Mouse (Mus musculus): ENCODE results near the gene Slc25a1. TPM values are rescaled to one million over a fixed set of nuclear protein-coding genes. Genes with fewer than 3 reads are reported as not detected.

Slc25a1 gene
- polyA plus RNA-seq, 1 experiment, result 59.4 TPM

DNA sequence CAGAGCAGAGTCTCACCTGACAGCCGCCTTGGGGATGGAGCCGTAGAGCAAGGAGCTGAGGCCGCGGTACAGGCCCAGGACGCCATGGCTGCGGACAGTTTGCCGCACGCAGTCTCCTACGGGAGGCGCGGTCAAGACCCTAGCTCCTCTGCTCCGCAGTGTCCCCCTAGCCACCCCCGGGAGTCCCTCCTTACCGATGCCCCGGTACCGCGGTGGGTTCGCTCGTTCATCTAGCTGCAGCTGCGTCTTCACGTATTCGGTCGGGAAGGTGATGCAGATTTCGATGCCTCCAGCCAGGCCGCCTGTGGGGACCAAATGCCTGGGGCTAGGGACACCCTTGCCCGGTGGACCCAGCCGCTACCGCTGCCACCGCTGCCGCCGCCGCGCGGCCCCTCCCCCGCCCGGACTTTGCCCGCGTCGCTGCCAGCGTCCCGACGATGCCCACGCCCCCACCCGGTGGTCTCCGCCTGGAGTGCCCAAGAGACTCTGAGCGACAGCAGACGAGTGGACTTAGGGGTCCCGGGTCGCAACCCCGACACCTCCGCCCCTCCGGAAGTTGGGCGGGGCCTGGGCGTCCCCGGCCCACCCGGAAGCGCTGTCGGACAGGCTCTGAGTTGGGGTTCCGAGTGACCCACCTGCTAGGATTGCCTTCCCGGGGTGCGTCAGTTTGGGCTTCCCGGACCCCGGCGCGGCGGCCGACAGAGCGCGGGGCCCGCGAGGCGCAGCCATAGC, 502 bp downstream of the Slc25a1 start:
- Histone ChIP-seq H3K4me3 (ENCODE audit: insufficient read depth, low read length) (peak overlapping the region; percentile 74), H3K27ac (ENCODE audit: insufficient read depth, low read depth, low read length) (peak overlapping the region; percentile 81), H3K4me1 (ENCODE audit: control insufficient read depth, insufficient read depth, low read length) (peaks cover 8% of the 10 kb centered on the region)
- TF ChIP-seq POLR2A (IDR thresholded peaks at IDR 0.05; ENCODE audit: borderline replicate concordance, low read depth, low read length) (no peak), CTCF (IDR thresholded peaks at IDR 0.05; ENCODE audit: low read depth, low read length) (no peak)

DNA sequence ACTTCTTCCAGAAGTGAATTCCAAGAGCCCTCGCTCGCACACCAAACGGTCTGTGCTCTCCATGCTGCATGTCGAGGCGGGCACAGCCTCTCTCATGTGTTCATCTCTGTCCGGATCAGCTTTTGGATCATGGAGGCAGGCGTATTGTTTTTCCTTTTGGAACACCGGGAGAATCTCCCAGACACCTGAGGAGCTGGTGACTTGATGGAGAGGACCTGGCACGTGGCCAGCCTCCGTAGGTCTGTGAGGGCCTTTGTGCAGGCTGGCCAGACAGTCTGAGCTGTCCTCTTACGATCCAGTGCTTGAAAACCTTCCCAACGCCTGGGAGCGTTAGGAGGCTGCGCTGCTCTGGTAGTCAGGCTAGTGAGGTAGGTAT, 5.9 kb downstream of the Slc25a1 start:
- TF ChIP-seq CTCF (IDR thresholded peaks at IDR 0.05; ENCODE audit: low read depth, low read length) (no peak), POLR2A (IDR thresholded peaks at IDR 0.05; ENCODE audit: borderline replicate concordance, low read depth, low read length) (0 out of 2 replicates have a peak, but pooled peaks have one; percentile 20)
- H3K4me1 ChIP-seq (ENCODE audit: control insufficient read depth, insufficient read depth, low read length), result peaks cover 10% of the 10 kb centered on the region; the same call in 1 of the 2 replicates
- peak overlapping the region; percentile 44 for H3K27ac ChIP-seq (ENCODE audit: insufficient read depth, low read depth, low read length)
- peak overlapping the region; percentile 88 for H3K4me3 ChIP-seq (ENCODE audit: insufficient read depth, low read length)

- TF ChIP-seq CTCF (IDR thresholded peaks at IDR 0.05; ENCODE audit: low read depth, low read length) (no peak), POLR2A (IDR thresholded peaks at IDR 0.05; ENCODE audit: borderline replicate concordance, low read depth, low read length) (no peak)
- peak overlapping the region; percentile 87 for H3K27ac ChIP-seq (ENCODE audit: insufficient read depth, low read depth, low read length)
- peak overlapping the region; percentile 88 for H3K4me3 ChIP-seq (ENCODE audit: insufficient read depth, low read length)
- H3K4me1 ChIP-seq (ENCODE audit: control insufficient read depth, insufficient read depth, low read length), result 0 out of 2 replicates have a peak, but pooled peaks cover 6% of the 10 kb centered on the region
These were observed 6.5 kb downstream of the Slc25a1 start for GRCm38 (mm10) chr16:17921325-17922162.

- 0 out of 2 replicates have a peak, but pooled peaks cover 6% of the 10 kb centered on the region for H3K4me1 ChIP-seq (ENCODE audit: control insufficient read depth, insufficient read depth, low read length)
- TF ChIP-seq CTCF (IDR thresholded peaks at IDR 0.05; ENCODE audit: low read depth, low read length), result no peak
- no peak for TF ChIP-seq POLR2A (IDR thresholded peaks at IDR 0.05; ENCODE audit: borderline replicate concordance, low read depth, low read length)
- no peak overlapping the region for H3K4me3 ChIP-seq (ENCODE audit: insufficient read depth, low read length)
- H3K27ac ChIP-seq (ENCODE audit: insufficient read depth, low read depth, low read length), result no peak overlapping the region
These were observed 7.4 kb downstream of the Slc25a1 start for GRCm38 (mm10) chr16:17920586-17920985.

DNA sequence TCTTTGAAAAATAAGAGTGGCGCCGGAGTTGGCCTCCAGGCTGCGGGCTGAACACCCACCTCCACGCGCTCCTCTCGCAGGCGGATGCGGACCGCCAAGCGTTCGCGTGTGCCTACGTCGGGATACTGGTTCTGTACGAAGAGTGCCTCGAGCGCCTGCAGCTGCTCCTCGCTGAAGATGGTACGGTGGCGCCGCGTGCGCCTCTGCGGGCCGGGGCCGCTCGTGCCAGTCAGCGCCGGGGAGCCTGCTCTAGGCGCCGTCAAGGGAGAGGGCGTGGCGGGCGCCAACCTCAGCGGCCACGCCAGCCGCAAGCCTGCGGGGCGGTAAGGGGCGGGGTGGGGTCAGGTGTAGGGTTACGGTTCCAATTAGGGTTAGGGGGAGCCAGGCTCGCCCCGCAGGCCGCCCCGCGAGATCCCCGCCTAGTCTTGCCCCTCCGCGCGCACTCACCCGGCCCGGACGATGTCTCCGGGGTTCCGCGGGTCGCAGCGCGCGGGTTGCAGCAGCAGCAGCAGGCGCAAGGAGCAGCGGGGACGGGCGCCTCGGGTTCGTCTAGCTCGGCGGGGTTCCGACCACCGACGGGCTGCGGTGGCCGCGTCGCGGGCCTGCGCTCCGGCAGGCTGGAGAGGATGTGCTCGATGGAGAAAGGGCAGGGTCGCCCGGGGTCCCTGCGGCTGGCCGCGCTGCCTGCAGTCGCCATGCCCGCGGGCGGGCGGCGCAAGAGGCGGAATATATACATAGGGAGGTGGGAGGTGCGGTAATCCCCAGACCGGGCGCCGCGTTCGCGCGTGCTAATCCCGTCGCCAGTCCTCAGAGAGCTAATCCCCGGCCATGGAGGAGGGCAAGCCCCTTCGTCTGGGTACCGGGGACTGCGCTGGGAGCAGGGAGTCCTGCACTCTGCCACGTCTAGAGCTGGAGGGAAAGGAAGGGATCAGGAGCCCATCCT, 13.4 kb downstream of the Slc25a1 start, which contains the start of gene Gsc2:
TSS of gene Gsc2 (minus strand) at position 753 of the 943 bp plus-strand sequence.
- peak within 1 kb of the TSS; percentile 31 for H3K4me3 ChIP-seq (ENCODE audit: insufficient read depth, low read length)
- TF ChIP-seq POLR2A (IDR thresholded peaks at IDR 0.05; ENCODE audit: borderline replicate concordance, low read depth, low read length) (no peak), CTCF (IDR thresholded peaks at IDR 0.05; ENCODE audit: low read depth, low read length) (no peak)
- H3K4me1 ChIP-seq (ENCODE audit: control insufficient read depth, insufficient read depth, low read length), result peaks cover 3% of the 10 kb centered on the region; the same call in 1 of the 2 replicates
- no peak within 1 kb of the TSS for H3K27ac ChIP-seq (ENCODE audit: insufficient read depth, low read depth, low read length)

- TF ChIP-seq POLR2A (IDR thresholded peaks at IDR 0.05; ENCODE audit: borderline replicate concordance, low read depth, low read length) (no peak), CTCF (IDR thresholded peaks at IDR 0.05; ENCODE audit: low read depth, low read length) (peak; percentile 27; the same call in 1 of the 2 replicates)
- Histone ChIP-seq H3K27ac (ENCODE audit: insufficient read depth, low read depth, low read length) (peak within 1 kb of the TSS; percentile 44), H3K4me1 (ENCODE audit: control insufficient read depth, insufficient read depth, low read length) (peaks cover 3% of the 10 kb centered on the region; the same call in 1 of the 2 replicates), H3K4me3 (ENCODE audit: insufficient read depth, low read length) (peak within 1 kb of the TSS; percentile 96)
These were observed 16.9 kb downstream of the Slc25a1 start, which contains the start of gene Ess2 for GRCm38 (mm10) chr16:17911052-17911595. TSS of gene Ess2 (minus strand) at chr16:17911348.

DNA sequence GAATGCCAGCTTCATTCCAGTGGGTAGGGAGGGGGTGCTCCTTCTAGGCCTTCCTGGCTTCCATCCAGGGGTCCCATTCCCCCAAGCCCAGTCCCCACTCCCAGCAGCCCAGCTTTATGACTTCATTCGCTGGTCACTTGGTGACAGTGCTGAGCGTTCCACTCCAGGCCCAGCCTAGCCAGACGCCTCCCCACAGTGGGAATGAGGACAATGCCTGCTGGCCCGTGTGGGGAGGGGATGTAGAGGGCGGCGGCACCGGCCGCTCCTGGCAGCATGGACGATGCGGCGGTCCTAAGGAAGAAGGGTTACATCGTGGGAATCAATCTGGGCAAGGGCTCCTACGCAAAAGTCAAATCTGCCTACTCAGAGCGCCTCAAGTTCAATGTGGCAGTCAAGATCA, 29.6 kb downstream of the Slc25a1 start, which contains the start of the genes Dgcr2 and Tssk2:
TSS of gene Dgcr2 (minus strand) at position 101 of the 400 bp plus-strand sequence.
TSS of gene Tssk2 (plus strand) at position 176 of the 400 bp plus-strand sequence.
- no peak within 1 kb of the TSS for H3K4me3 ChIP-seq (ENCODE audit: insufficient read depth, low read length)
- H3K27ac ChIP-seq (ENCODE audit: insufficient read depth, low read depth, low read length), result no peak within 1 kb of the TSS
- no peaks in the 10 kb centered on the region for H3K4me1 ChIP-seq (ENCODE audit: control insufficient read depth, insufficient read depth, low read length)
- TF ChIP-seq CTCF (IDR thresholded peaks at IDR 0.05; ENCODE audit: low read depth, low read length) (no peak), POLR2A (IDR thresholded peaks at IDR 0.05; ENCODE audit: borderline replicate concordance, low read depth, low read length) (no peak)

DNA sequence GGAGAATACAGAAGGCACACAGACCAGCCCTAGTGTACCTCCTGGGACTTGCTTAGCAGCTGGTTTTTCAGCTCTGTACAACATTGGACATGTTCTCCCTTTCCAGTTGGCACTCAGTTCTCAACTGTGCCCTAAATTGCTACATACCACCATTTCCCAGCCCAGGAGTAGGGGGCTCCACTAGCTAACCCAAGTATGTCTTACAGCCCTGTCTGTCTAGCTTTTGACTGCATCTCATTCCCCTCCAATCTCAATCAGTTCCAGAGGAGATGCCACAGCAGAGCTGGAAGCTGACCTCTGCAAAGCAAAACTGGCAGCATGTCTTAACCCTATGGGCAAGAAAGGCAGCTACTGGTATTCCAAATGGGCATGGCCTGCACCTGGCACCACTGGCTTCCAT, 31.9 kb downstream of the Slc25a1 start:
- Histone ChIP-seq H3K27ac (ENCODE audit: insufficient read depth, low read depth, low read length) (no peak overlapping the region), H3K4me1 (ENCODE audit: control insufficient read depth, insufficient read depth, low read length) (peaks cover 6% of the 10 kb centered on the region), H3K4me3 (ENCODE audit: insufficient read depth, low read length) (no peak overlapping the region)
- TF ChIP-seq POLR2A (IDR thresholded peaks at IDR 0.05; ENCODE audit: borderline replicate concordance, low read depth, low read length) (no peak), CTCF (IDR thresholded peaks at IDR 0.05; ENCODE audit: low read depth, low read length) (no peak)

Measured in bone marrow macrophage, adult 2 months (primary cell).